Comparison of ENCODE assay signal across 24 mouse cellular contexts in the genomic region with DNA sequence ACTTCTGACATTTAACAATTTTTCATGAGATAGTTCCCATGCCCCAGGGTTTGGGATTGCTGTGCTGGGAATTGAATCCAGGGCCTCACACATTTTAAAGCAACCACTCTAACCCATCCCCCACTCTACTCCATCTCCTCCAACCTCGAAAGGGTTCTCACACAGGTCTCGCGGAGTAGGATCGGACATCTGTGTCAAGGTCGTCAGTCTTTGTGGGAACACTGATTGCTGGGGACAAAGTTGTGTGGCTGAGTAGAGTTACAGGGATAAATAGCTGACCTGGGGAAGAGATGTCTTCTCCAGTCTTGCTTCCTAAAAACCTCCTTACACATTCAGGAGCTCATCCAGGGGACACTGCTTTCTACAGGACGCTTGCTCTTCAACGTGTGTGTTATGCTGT. TPM values are rescaled to one million over a fixed set of nuclear protein-coding genes. Genes with fewer than 3 reads are reported as not detected.
A peak's percentile ranks its signal among the peaks of the same experiment; 100 is the strongest.
DNase-seq lines count a peak whose midpoint lies in the region; ATAC-seq and TF ChIP-seq lines count a peak whose summit lies in the region.
"Had no signal": no experiment of that assay in that cellular context is flagged by ENCODE, and none has a peak within 500 bp of the region (broad histone marks: within the 10 kb centered on the region; RNA-seq: fewer than 3 reads in every experiment).

No protein-coding gene starts in this region.

- H3K4me3 ChIP-seq in heart, embryonic 12.5 days = no peak overlapping the region
- H3K4me3 ChIP-seq in midbrain, embryonic 10.5 days = no peak overlapping the region
- H3K4me3 ChIP-seq in stomach, postnatal 0 days (ENCODE audit: low read depth, low read length) = no peak overlapping the region

- no peak for TF ChIP-seq CTCF in stomach, postnatal 0 days (IDR thresholded peaks at IDR 0.05; ENCODE audit: low read depth)

- DNase-seq in heart, adult 11 months = peak; percentile 52
- DNase-seq in ES-CJ7 (ENCODE audit: low read depth, low spot score) (peak; percentile 57), R1 (ENCODE audit: low read depth, low spot score) (peak; percentile 45), ZHBTc4 (ENCODE audit: low read depth, low spot score) (peak; percentile 48)
- DNase-seq in adrenal gland, postnatal 25 days = no peak
- no peak for DNase-seq in midbrain, embryonic 10.5 days (ENCODE audit: low spot score)
- DNase-seq in stomach, postnatal 0 days (ENCODE audit: low spot score) = no peak
- DNase-seq: adrenal gland, adult 2 months; adrenal gland, adult 8-10 months; adrenal gland, postnatal 10 days; adrenal gland, postnatal 14 days; adrenal gland, postnatal 36 days; B cell, adult 2 months; cerebellum, adult 11 months; cerebellum, adult 11-12 months; cerebellum, adult 18-20 months; cerebellum, adult 2 months; cerebellum, adult 8-10 months; cerebellum, adult 9-10 months had no signal

- H3K9ac ChIP-seq in heart, embryonic 12.5 days = no peak overlapping the region
- H3K9ac ChIP-seq in stomach, postnatal 0 days (ENCODE audit: low read length) = no peak overlapping the region

- no peak overlapping the region for H3K4me2 ChIP-seq in heart, embryonic 12.5 days
- no peak overlapping the region for H3K4me2 ChIP-seq in stomach, postnatal 0 days (replicated peaks; ENCODE audit: low read depth)

- peaks cover 89% of the 10 kb centered on the region for H3K36me3 ChIP-seq in heart, embryonic 12.5 days
- peaks cover 100% of the 10 kb centered on the region for H3K36me3 ChIP-seq in midbrain, embryonic 10.5 days
- peaks cover 43% of the 10 kb centered on the region for H3K36me3 ChIP-seq in stomach, postnatal 0 days (ENCODE audit: control insufficient read depth, insufficient read depth, low read length)

- H3K9me3 ChIP-seq in heart, embryonic 12.5 days (replicated peaks) = peaks cover 4% of the 10 kb centered on the region; the same call in 1 of the 2 replicates
- peaks cover 6% of the 10 kb centered on the region for H3K9me3 ChIP-seq in midbrain, embryonic 10.5 days (replicated peaks)
- H3K9me3 ChIP-seq in stomach, postnatal 0 days (ENCODE audit: control insufficient read depth, low read length) = no peaks in the 10 kb centered on the region

- TF ChIP-seq EP300 in stomach, postnatal 0 days (optimal IDR thresholded peaks at IDR 0.05) = no peak

- H3K27me3 ChIP-seq in heart, embryonic 12.5 days (replicated peaks) = no peaks in the 10 kb centered on the region
- H3K27me3 ChIP-seq in midbrain, embryonic 10.5 days (ENCODE audit: low read depth, poor library complexity, severe bottlenecking) = no peaks in the 10 kb centered on the region
- H3K27me3 ChIP-seq in stomach, postnatal 0 days (ENCODE audit: control insufficient read depth, insufficient read depth, low read length) = no peaks in the 10 kb centered on the region
- H3K27me3 ChIP-seq: CH12.LX, Patski had no signal

- no peak overlapping the region for H3K27ac ChIP-seq in heart, embryonic 12.5 days (ENCODE audit: poor library complexity, severe bottlenecking)
- no peak overlapping the region for H3K27ac ChIP-seq in midbrain, embryonic 10.5 days (replicated peaks)
- no peak overlapping the region for H3K27ac ChIP-seq in stomach, postnatal 0 days (replicated peaks)

- WGBS in heart, embryonic 12.5 days = 88% methylated on average over 7 of the region's 7 CpGs
- 90% methylated on average over 7 of the region's 7 CpGs for WGBS in midbrain, embryonic 10.5 days
- 95% methylated on average over 7 of the region's 7 CpGs for WGBS in stomach, postnatal 0 days

- no peaks in the 10 kb centered on the region for H3K4me1 ChIP-seq in heart, embryonic 12.5 days (replicated peaks)
- H3K4me1 ChIP-seq in midbrain, embryonic 10.5 days = no peaks in the 10 kb centered on the region
- no peaks in the 10 kb centered on the region for H3K4me1 ChIP-seq in stomach, postnatal 0 days (replicated peaks; ENCODE audit: control insufficient read depth, insufficient read depth)

- no peak for ATAC-seq in heart, embryonic 12.5 days (ENCODE audit: insufficient number of reproducible peaks, low FRiP score)
- no peak for ATAC-seq in stomach, postnatal 0 days (ENCODE audit: low FRiP score, low TSS enrichment)
- ATAC-seq: activated CD4-positive, CD25-positive, alpha-beta regulatory T cell, adult 4 months; CD4-positive, CD25-positive, alpha-beta regulatory T cell, adult 4 months; Patski had no signal

RNA-seq across cellular contexts. Expression of a gene that starts 7.7 kb away (rescaled TPM):
- 1.9 and 2.6 TPM in 2 replicates for polyA plus RNA-seq in heart, embryonic 12.5 days (2016; fragmentation: Nextera tagmentation; extraction: Ambion mirVana)
- total RNA-seq in adrenal gland, postnatal 25 days (2021) = 3.9 and 4.4 TPM in 2 replicates
- polyA plus RNA-seq in midbrain, embryonic 10.5 days (2016; fragmentation: Nextera tagmentation; extraction: Ambion mirVana) = 3.0 and 3.3 TPM in 2 replicates
- polyA plus RNA-seq in stomach, postnatal 0 days (2015; fragmentation: Nextera tagmentation; extraction: Ambion mirVana) = 0.61 and 0.91 TPM in 2 replicates

RNA-seq across cellular contexts. Expression of a gene that starts 16.8 kb away (rescaled TPM):
- 12.9 and 16.9 TPM in 2 replicates for polyA plus RNA-seq in heart, embryonic 12.5 days (2016; fragmentation: Nextera tagmentation; extraction: Ambion mirVana)
- total RNA-seq in adrenal gland, postnatal 25 days (2021) = 55.4 and 68.8 TPM in 2 replicates
- polyA plus RNA-seq in midbrain, embryonic 10.5 days (2016; fragmentation: Nextera tagmentation; extraction: Ambion mirVana) = 14.8 and 18.3 TPM in 2 replicates
- polyA plus RNA-seq in stomach, postnatal 0 days (2015; fragmentation: Nextera tagmentation; extraction: Ambion mirVana) = 6.2 and 8.7 TPM in 2 replicates

RNA-seq across cellular contexts. Expression of a gene that starts 17.3 kb away (rescaled TPM):
- 9.6 TPM in 2 replicates for polyA plus RNA-seq in heart, embryonic 12.5 days (2016; fragmentation: Nextera tagmentation; extraction: Ambion mirVana)
- 8.3 and 14.9 TPM in 2 replicates for total RNA-seq in adrenal gland, postnatal 25 days (2021)
- polyA plus RNA-seq in midbrain, embryonic 10.5 days (2016; fragmentation: Nextera tagmentation; extraction: Ambion mirVana) = 14.8 and 15.3 TPM in 2 replicates
- polyA plus RNA-seq in stomach, postnatal 0 days (2015; fragmentation: Nextera tagmentation; extraction: Ambion mirVana) = 7.0 TPM in 2 replicates

RNA-seq across cellular contexts. Expression of a gene that starts 35.4 kb away (rescaled TPM):
- 17.9 and 21.3 TPM in 2 replicates for polyA plus RNA-seq in heart, embryonic 12.5 days (2016; fragmentation: Nextera tagmentation; extraction: Ambion mirVana)
- total RNA-seq in adrenal gland, postnatal 25 days (2021) = 32.8 and 35.5 TPM in 2 replicates
- polyA plus RNA-seq in midbrain, embryonic 10.5 days (2016; fragmentation: Nextera tagmentation; extraction: Ambion mirVana) = 36.8 and 39.7 TPM in 2 replicates
- 14.7 and 16.4 TPM in 2 replicates for polyA plus RNA-seq in stomach, postnatal 0 days (2015; fragmentation: Nextera tagmentation; extraction: Ambion mirVana)

Comparison
In these comparisons a context has a peak if more than half of its experiments do, and no peak if none do; other contexts are left out.
1. DNase-seq: peak in heart, adult 11 months (single experiment), ES-CJ7 (single experiment), R1 (single experiment) and ZHBTc4 (single experiment); none in adrenal gland, postnatal 25 days (single experiment), midbrain, embryonic 10.5 days (single experiment) and stomach, postnatal 0 days (single experiment).